Mouse (Mus musculus): ENCODE results near the gene Sash3.

Gene Sash3

GRCm38 (mm10) chrX:48146262-48146661 is at the start of gene Sash3:
Sash3 (plus strand) TSS chrX:48146436.
- peak; percentile 60 to 61 for DNase-seq

- no peak for DNase-seq
Observed at GRCm38 (mm10) chrX:48096580-48096979, 49.7 kb upstream of the Sash3 start.

- peak in 1 of 2 experiments; percentile 30 for DNase-seq
Observed at GRCm38 (mm10) chrX:48098470-48099129, 47.6 kb upstream of the Sash3 start.

- peak; percentile 38 to 48 for DNase-seq
Observed at GRCm38 (mm10) chrX:48099871-48100270, 46.4 kb upstream of the Sash3 start.

- DNase-seq: no peak
Observed at GRCm38 (mm10) chrX:48103256-48103655, 43.0 kb upstream of the Sash3 start.

GRCm38 (mm10) chrX:48104736-48105441 is 41.3 kb upstream of the Sash3 start:
- DNase-seq: no peak

- DNase-seq: peak in 1 of 2 experiments; percentile 24
Observed at GRCm38 (mm10) chrX:48106226-48106625, 40.0 kb upstream of the Sash3 start.

- peak in 1 of 2 experiments; percentile 30 for DNase-seq
Observed at GRCm38 (mm10) chrX:48108394-48109315, 37.6 kb upstream of the Sash3 start, which contains the start of gene Xpnpep2. Xpnpep2 (plus strand) TSS chrX:48108725.

- no peak for DNase-seq
Observed at GRCm38 (mm10) chrX:48109316-48109655, 37.0 kb upstream of the Sash3 start.

GRCm38 (mm10) chrX:48119294-48119693 is 26.9 kb upstream of the Sash3 start:
- no peak for DNase-seq

GRCm38 (mm10) chrX:48124132-48125071 is 21.8 kb upstream of the Sash3 start:
- peak; percentile 66 to 78 for DNase-seq

GRCm38 (mm10) chrX:48126903-48127476 is 19.2 kb upstream of the Sash3 start:
- DNase-seq: no peak

- no peak for DNase-seq
Observed at GRCm38 (mm10) chrX:48127502-48128218, 18.6 kb upstream of the Sash3 start.

GRCm38 (mm10) chrX:48129167-48129566 is 17.1 kb upstream of the Sash3 start:
- no peak for DNase-seq

- DNase-seq: no peak
Observed at GRCm38 (mm10) chrX:48136935-48137334, 9.3 kb upstream of the Sash3 start.

GRCm38 (mm10) chrX:48138011-48138410 is 8.2 kb upstream of the Sash3 start:
- no peak for DNase-seq

- no peak for DNase-seq
Observed at GRCm38 (mm10) chrX:48138539-48139275, 7.5 kb upstream of the Sash3 start.

- no peak for DNase-seq
Observed at GRCm38 (mm10) chrX:48139368-48140285, 6.6 kb upstream of the Sash3 start.

- DNase-seq: peak; percentile 35 to 42
Observed at GRCm38 (mm10) chrX:48140286-48140877, 5.9 kb upstream of the Sash3 start.
